Mouse (Mus musculus): ENCODE measurements around the gene Flnb. TPM values are rescaled to one million over a fixed set of nuclear protein-coding genes. Genes with fewer than 3 reads are reported as not detected.
A peak's percentile ranks its signal among the peaks of the same experiment; 100 is the strongest.

The Flnb gene
- polyA plus RNA-seq, 1 experiment from 2014 or later, result 14.7 TPM

DNA sequence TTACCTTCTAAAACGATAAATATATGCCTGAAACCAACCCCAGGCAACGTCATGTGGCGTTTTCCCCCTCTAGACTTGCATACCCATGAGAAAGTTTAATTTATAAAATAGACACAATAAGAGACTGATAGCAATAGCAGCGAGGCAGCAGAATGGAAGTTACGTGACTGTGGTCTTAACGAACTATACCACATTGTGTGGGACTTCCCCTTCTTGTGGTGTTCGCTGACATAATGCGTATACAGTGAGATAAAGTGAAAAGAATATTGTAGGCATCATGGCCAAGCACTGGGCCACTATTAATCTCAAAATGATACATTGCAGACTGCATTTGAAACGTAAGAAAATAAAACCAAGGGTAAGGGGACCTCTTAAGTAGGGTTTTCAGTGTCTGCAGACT, 72.1 kb downstream of the Flnb start:
- no peak for DNase-seq (ENCODE audit: low spot score)
- Histone ChIP-seq H3K27ac (replicated peaks; ENCODE audit: low read depth, low read length) (no peak overlapping the region), H3K9me3 (replicated peaks; ENCODE audit: control insufficient read depth, low read length) (no peaks in the 10 kb centered on the region), H3K27me3 (ENCODE audit: control insufficient read depth, insufficient read depth, low read length) (no peaks in the 10 kb centered on the region), H3K9ac (replicated peaks; ENCODE audit: low read length) (no peak overlapping the region), H3K4me3 (ENCODE audit: low read depth, low read length) (no peak overlapping the region), H3K36me3 (replicated peaks; ENCODE audit: control insufficient read depth, insufficient read depth, low read depth, low read length) (peaks cover 5% of the 10 kb centered on the region), H3K4me2 (ENCODE audit: low read depth, low read length) (no peak overlapping the region), H3K4me1 (ENCODE audit: control insufficient read depth, insufficient read depth, low read length) (no peaks in the 10 kb centered on the region)
- no peak for ATAC-seq (replicated peaks; ENCODE audit: insufficient number of reproducible peaks, low FRiP score, low TSS enrichment, low read depth)
- WGBS, result 85% methylated on average over 9 of the region's 9 CpGs

DNA sequence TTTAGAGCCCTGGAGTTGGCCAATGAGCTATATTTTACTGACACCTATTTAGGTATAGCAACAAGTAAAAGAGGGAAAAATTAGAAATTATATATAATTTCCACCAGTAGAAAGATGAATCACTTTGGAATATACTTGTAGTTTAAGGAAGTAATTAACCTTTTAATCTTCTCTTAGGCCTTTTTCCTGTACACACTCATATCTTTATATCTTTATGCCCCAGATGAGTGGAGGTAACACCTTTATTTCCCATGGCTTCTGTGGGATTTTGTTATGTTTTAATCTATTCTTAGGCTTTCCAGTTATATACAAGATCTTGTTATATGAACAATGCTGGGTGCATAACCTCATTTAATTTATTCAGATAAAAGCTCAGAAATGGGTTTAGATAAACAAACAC, 73.6 kb downstream of the Flnb start:
- Histone ChIP-seq H3K27ac (replicated peaks; ENCODE audit: low read depth, low read length) (no peak overlapping the region), H3K4me2 (ENCODE audit: low read depth, low read length) (no peak overlapping the region), H3K9me3 (replicated peaks; ENCODE audit: control insufficient read depth, low read length) (no peaks in the 10 kb centered on the region), H3K9ac (replicated peaks; ENCODE audit: low read length) (no peak overlapping the region), H3K27me3 (ENCODE audit: control insufficient read depth, insufficient read depth, low read length) (no peaks in the 10 kb centered on the region), H3K4me1 (ENCODE audit: control insufficient read depth, insufficient read depth, low read length) (no peaks in the 10 kb centered on the region), H3K36me3 (replicated peaks; ENCODE audit: control insufficient read depth, insufficient read depth, low read depth, low read length) (peaks cover 5% of the 10 kb centered on the region), H3K4me3 (ENCODE audit: low read depth, low read length) (no peak overlapping the region)
- ATAC-seq (replicated peaks; ENCODE audit: insufficient number of reproducible peaks, low FRiP score, low TSS enrichment, low read depth) (no peak), DNase-seq (ENCODE audit: low spot score) (no peak)

DNA sequence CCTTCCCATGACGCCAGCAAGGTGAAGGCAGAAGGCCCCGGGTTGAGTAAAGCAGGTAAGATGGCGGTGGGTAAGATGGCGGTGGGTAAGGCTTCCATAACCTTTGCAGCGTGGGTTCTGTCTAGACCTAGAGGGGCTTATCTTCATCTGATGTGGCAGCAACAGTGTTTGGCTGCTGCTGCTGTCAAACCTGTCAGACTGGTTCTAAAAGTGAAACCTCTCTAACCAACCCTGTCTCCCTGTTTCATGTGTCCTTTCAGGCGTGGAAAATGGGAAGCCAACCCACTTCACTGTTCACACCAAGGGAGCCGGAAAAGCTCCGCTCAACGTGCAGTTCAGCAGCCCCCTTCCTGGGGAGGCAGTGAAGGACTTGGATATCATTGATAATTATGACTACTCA, 78.4 kb downstream of the Flnb start:
- Histone ChIP-seq H3K9me3 (replicated peaks; ENCODE audit: control insufficient read depth, low read length) (no peaks in the 10 kb centered on the region), H3K27me3 (ENCODE audit: control insufficient read depth, insufficient read depth, low read length) (no peaks in the 10 kb centered on the region), H3K36me3 (replicated peaks; ENCODE audit: control insufficient read depth, insufficient read depth, low read depth, low read length) (peaks cover 2% of the 10 kb centered on the region; the same call in 1 of the 2 replicates), H3K9ac (replicated peaks; ENCODE audit: low read length) (no peak overlapping the region), H3K4me2 (ENCODE audit: low read depth, low read length) (no peak overlapping the region), H3K4me3 (ENCODE audit: low read depth, low read length) (no peak overlapping the region), H3K27ac (replicated peaks; ENCODE audit: low read depth, low read length) (no peak overlapping the region), H3K4me1 (ENCODE audit: control insufficient read depth, insufficient read depth, low read length) (no peaks in the 10 kb centered on the region)
- 87% methylated on average over 9 of the region's 9 CpGs for whole genome bisulfite sequencing
- ATAC-seq (replicated peaks; ENCODE audit: insufficient number of reproducible peaks, low FRiP score, low TSS enrichment, low read depth) (no peak), DNase-seq (ENCODE audit: low spot score) (peak; percentile 50)

DNA sequence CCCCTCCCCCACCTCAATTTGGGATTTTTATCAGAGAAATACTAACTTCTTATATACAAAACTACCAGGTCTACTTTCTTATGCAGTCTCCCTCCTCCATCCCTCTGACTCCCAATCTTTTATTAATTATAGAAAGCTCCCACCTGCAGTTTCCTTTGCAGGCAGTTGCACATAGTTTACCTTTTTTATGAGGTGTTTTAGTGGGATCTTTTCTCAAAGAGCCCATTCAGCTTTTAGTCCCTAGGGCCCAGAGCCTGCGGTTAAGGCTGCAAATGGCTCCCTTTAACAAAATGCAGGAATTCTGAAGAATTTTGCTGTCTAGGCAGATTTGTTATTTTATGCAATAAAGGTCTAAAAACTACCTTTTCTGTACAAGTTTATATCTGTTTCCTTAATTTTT, 78.9 kb downstream of the Flnb start:
- no peak overlapping the region for H3K4me2 ChIP-seq (ENCODE audit: low read depth, low read length)
- DNase-seq (ENCODE audit: low spot score) (no peak), ATAC-seq (replicated peaks; ENCODE audit: insufficient number of reproducible peaks, low FRiP score, low TSS enrichment, low read depth) (no peak)
- 72% methylated on average over 1 of the region's 1 CpGs for WGBS
- H3K9me3 ChIP-seq (replicated peaks; ENCODE audit: control insufficient read depth, low read length), result no peaks in the 10 kb centered on the region
- no peak overlapping the region for H3K9ac ChIP-seq (replicated peaks; ENCODE audit: low read length)
- no peak overlapping the region for H3K27ac ChIP-seq (replicated peaks; ENCODE audit: low read depth, low read length)
- no peaks in the 10 kb centered on the region for H3K4me1 ChIP-seq (ENCODE audit: control insufficient read depth, insufficient read depth, low read length)
- H3K27me3 ChIP-seq (ENCODE audit: control insufficient read depth, insufficient read depth, low read length), result no peaks in the 10 kb centered on the region
- H3K36me3 ChIP-seq (replicated peaks; ENCODE audit: control insufficient read depth, insufficient read depth, low read depth, low read length), result peaks cover 2% of the 10 kb centered on the region; the same call in 1 of the 2 replicates
- no peak overlapping the region for H3K4me3 ChIP-seq (ENCODE audit: low read depth, low read length)

DNA sequence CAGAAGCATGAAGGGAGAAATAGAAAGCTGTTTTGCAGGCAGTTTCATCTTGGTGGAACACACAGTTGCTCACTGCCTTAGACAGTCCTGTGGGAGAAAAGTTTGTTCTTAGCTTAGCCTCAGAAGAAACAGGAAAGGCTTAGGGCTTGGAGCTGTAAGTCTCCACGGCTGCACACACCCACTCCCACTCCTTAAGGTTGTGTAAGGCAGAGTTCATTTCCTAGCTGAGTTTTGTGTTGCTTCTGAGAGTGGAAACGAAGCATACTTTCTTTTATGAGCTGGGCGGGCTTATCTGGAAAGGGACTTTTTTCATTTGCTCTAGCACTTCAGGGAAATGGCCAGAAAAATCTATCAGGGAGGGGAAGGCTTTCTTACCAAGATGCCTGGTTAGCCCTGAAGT, 82.2 kb downstream of the Flnb start:
- no peak overlapping the region for H3K9ac ChIP-seq (replicated peaks; ENCODE audit: low read length)
- H3K27me3 ChIP-seq (ENCODE audit: control insufficient read depth, insufficient read depth, low read length), result no peaks in the 10 kb centered on the region
- ATAC-seq (replicated peaks; ENCODE audit: insufficient number of reproducible peaks, low FRiP score, low TSS enrichment, low read depth), result no peak
- no peak overlapping the region for H3K4me3 ChIP-seq (ENCODE audit: low read depth, low read length)
- H3K36me3 ChIP-seq (replicated peaks; ENCODE audit: control insufficient read depth, insufficient read depth, low read depth, low read length), result no peaks in the 10 kb centered on the region
- 76% methylated on average over 3 of the region's 3 CpGs for WGBS
- no peak overlapping the region for H3K4me2 ChIP-seq (ENCODE audit: low read depth, low read length)
- H3K27ac ChIP-seq (replicated peaks; ENCODE audit: low read depth, low read length), result no peak overlapping the region
- no peaks in the 10 kb centered on the region for H3K9me3 ChIP-seq (replicated peaks; ENCODE audit: control insufficient read depth, low read length)
- no peaks in the 10 kb centered on the region for H3K4me1 ChIP-seq (ENCODE audit: control insufficient read depth, insufficient read depth, low read length)
- DNase-seq (ENCODE audit: low spot score), result no peak

DNA sequence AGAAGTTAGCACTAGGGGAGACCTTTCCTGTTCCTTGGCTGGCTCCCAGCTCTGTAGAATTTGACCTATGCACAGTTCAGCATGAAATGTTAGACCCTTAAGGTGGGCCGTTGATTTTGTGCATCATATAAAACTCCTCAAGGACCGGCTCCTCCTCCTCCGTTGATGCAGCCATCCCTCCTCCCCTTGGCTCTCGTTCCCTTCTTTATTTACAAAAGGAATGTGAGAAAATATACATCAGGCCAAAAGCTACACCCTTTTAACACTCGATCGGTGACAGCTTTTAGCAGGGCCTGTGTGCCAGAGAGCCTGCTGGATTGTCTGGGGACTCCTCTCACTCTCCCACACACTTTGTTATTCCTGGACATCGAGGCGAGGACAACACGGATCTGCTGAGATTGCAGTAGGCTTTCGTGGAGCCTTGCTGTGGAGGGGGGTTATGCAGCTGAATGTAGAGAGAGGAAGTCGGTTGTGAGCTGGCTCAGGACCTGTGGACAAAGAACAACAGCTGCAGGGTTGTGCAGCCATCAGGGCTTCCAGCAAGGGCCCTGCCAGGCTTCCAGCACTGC, 82.8 kb downstream of the Flnb start:
- H3K9me3 ChIP-seq (replicated peaks; ENCODE audit: control insufficient read depth, low read length), result no peaks in the 10 kb centered on the region
- no peak overlapping the region for H3K27ac ChIP-seq (replicated peaks; ENCODE audit: low read depth, low read length)
- H3K4me1 ChIP-seq (ENCODE audit: control insufficient read depth, insufficient read depth, low read length), result no peaks in the 10 kb centered on the region
- DNase-seq (ENCODE audit: low spot score) (no peak), ATAC-seq (replicated peaks; ENCODE audit: insufficient number of reproducible peaks, low FRiP score, low TSS enrichment, low read depth) (no peak)
- no peak overlapping the region for H3K4me2 ChIP-seq (ENCODE audit: low read depth, low read length)
- H3K4me3 ChIP-seq (ENCODE audit: low read depth, low read length), result no peak overlapping the region
- 64% methylated on average over 11 of the region's 11 CpGs for WGBS
- H3K36me3 ChIP-seq (replicated peaks; ENCODE audit: control insufficient read depth, insufficient read depth, low read depth, low read length), result no peaks in the 10 kb centered on the region
- H3K27me3 ChIP-seq (ENCODE audit: control insufficient read depth, insufficient read depth, low read length), result no peaks in the 10 kb centered on the region
- no peak overlapping the region for H3K9ac ChIP-seq (replicated peaks; ENCODE audit: low read length)

DNA sequence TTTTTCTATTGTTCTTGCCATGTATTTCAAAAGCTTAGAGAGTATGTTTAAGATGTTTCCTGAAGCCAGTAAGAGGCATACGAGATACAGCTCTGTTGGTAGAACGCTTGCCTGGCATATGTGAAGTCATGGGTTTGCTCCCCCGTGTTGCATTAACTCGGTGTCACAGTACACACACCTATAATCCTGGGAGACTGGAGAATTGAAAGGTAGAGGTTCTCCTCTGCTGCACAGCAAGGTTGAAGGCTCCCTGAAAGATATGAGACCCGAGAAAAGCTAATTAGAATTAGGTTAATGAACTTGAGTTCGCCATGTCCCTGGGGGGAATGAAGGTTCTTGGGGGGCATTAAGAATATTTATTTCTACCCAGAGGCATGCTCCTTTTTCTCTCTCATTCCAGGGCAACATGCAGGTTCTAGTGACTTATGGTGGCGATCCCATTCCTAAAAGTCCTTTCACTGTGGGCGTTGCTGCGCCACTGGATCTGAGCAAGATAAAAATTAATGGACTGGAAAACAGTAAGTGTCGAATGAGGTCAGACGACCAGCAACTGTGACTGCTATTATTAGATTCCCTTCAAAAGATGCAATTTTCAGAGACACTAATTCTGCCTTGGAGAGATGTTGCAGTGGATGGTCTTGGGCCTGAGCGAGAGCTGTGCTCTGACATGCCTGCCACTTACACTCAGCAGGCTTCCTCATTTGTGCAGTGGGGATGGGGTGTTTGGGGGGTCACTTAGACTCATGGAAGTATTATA, 83.9 kb downstream of the Flnb start:
- Histone ChIP-seq H3K4me3 (ENCODE audit: low read depth, low read length) (no peak overlapping the region), H3K27ac (replicated peaks; ENCODE audit: low read depth, low read length) (no peak overlapping the region), H3K4me2 (ENCODE audit: low read depth, low read length) (no peak overlapping the region), H3K9me3 (replicated peaks; ENCODE audit: control insufficient read depth, low read length) (no peaks in the 10 kb centered on the region), H3K36me3 (replicated peaks; ENCODE audit: control insufficient read depth, insufficient read depth, low read depth, low read length) (no peaks in the 10 kb centered on the region), H3K4me1 (ENCODE audit: control insufficient read depth, insufficient read depth, low read length) (no peaks in the 10 kb centered on the region), H3K9ac (replicated peaks; ENCODE audit: low read length) (no peak overlapping the region), H3K27me3 (ENCODE audit: control insufficient read depth, insufficient read depth, low read length) (no peaks in the 10 kb centered on the region)
- 81% methylated on average over 12 of the region's 12 CpGs for WGBS
- DNase-seq (ENCODE audit: low spot score), result no peak
- ATAC-seq (replicated peaks; ENCODE audit: insufficient number of reproducible peaks, low FRiP score, low TSS enrichment, low read depth), result no peak

DNA sequence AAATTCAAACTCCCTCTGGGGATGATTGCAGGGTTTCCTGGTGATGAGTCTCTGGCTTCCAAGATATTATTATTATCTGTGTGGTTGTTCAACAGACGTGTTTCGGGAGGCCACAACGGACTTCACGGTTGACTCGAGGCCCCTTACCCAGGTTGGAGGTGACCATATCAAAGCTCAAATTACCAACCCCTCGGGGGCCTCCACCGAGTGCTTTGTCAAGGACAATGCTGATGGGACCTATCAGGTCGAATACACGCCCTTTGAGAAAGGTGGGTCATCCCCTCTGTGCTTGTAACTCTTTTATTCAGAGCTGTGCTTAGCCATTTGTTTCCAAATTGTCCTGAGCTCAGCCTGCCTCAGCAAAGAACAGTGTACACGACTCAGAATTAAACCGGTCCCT, 89.3 kb downstream of the Flnb start:
- Histone ChIP-seq H3K36me3 (replicated peaks; ENCODE audit: control insufficient read depth, insufficient read depth, low read depth, low read length) (no peaks in the 10 kb centered on the region; the same call in 1 of the 2 replicates), H3K4me3 (ENCODE audit: low read depth, low read length) (no peak overlapping the region), H3K27me3 (ENCODE audit: control insufficient read depth, insufficient read depth, low read length) (no peaks in the 10 kb centered on the region), H3K9ac (replicated peaks; ENCODE audit: low read length) (no peak overlapping the region), H3K4me1 (ENCODE audit: control insufficient read depth, insufficient read depth, low read length) (no peaks in the 10 kb centered on the region), H3K4me2 (ENCODE audit: low read depth, low read length) (no peak overlapping the region), H3K27ac (replicated peaks; ENCODE audit: low read depth, low read length) (no peak overlapping the region), H3K9me3 (replicated peaks; ENCODE audit: control insufficient read depth, low read length) (no peaks in the 10 kb centered on the region)
- ATAC-seq (replicated peaks; ENCODE audit: insufficient number of reproducible peaks, low FRiP score, low TSS enrichment, low read depth) (no peak), DNase-seq (ENCODE audit: low spot score) (no peak)
- WGBS, result 85% methylated on average over 11 of the region's 11 CpGs

Measured in embryonic facial prominence, embryonic 11.5 days (tissue).